Comparison of ENCODE assay signal across 13 mouse cellular contexts in genomic region chr19:47455001-47455755, GRCm38 (mm10). TPM values are rescaled to one million over a fixed set of nuclear protein-coding genes. Genes with fewer than 3 reads are reported as not detected.
A peak's percentile ranks its signal among the peaks of the same experiment; 100 is the strongest.
DNase-seq lines count a peak whose midpoint lies in the region; ATAC-seq and TF ChIP-seq lines count a peak whose summit lies in the region.
"Had no signal": no experiment of that assay in that cellular context is flagged by ENCODE, and none has a peak within 500 bp of the region (broad histone marks: within the 10 kb centered on the region; RNA-seq: fewer than 3 reads in every experiment).

No protein-coding gene starts in this region.

- no peak overlapping the region for H3K4me2 ChIP-seq in kidney, embryonic 14.5 days (replicated peaks; ENCODE audit: low read depth, low read length)
- no peak overlapping the region for H3K4me2 ChIP-seq in kidney, embryonic 16.5 days (replicated peaks; ENCODE audit: low read depth, low read length)
- H3K4me2 ChIP-seq: forebrain, embryonic 13.5 days; limb, embryonic 13.5 days; neural tube, embryonic 12.5 days had no signal

- no peaks in the 10 kb centered on the region for H3K9me3 ChIP-seq in kidney, embryonic 14.5 days (ENCODE audit: control insufficient read depth, low read length)
- no peaks in the 10 kb centered on the region for H3K9me3 ChIP-seq in kidney, embryonic 16.5 days (ENCODE audit: low read length)
- H3K9me3 ChIP-seq: forebrain, embryonic 13.5 days; limb, embryonic 13.5 days; neural tube, embryonic 12.5 days had no signal

- H3K27ac ChIP-seq in kidney, embryonic 14.5 days (ENCODE audit: low read depth, low read length): 0 out of 2 replicates have a peak overlapping the region, but pooled peaks have one; percentile 42
- H3K27ac ChIP-seq in kidney, embryonic 16.5 days (ENCODE audit: low read length): no peak overlapping the region
- peak overlapping the region; percentile 96 for H3K27ac ChIP-seq in heart, adult 2 months
- H3K27ac ChIP-seq: forebrain, embryonic 13.5 days; limb, embryonic 13.5 days; neural tube, embryonic 12.5 days had no signal

- no peaks in the 10 kb centered on the region; the same call in 1 of the 2 replicates for H3K79me2 ChIP-seq in heart, adult 2 months (replicated peaks; ENCODE audit: control insufficient read depth, insufficient read depth, low read length)

- no peak for TF ChIP-seq POLR2A in heart, adult 2 months (IDR thresholded peaks at IDR 0.05; ENCODE audit: insufficient read depth, low read depth, low read length)

- ATAC-seq in kidney, embryonic 14.5 days (ENCODE audit: low FRiP score, low TSS enrichment): no peak
- no peak for ATAC-seq in kidney, embryonic 16.5 days (ENCODE audit: low FRiP score, low TSS enrichment)
- ATAC-seq in inflammation-experienced regulatory T-cells, adult 6 months: no peak

- H3K9ac ChIP-seq in kidney, embryonic 14.5 days (ENCODE audit: low read depth, low read length): no peak overlapping the region
- no peak overlapping the region for H3K9ac ChIP-seq in kidney, embryonic 16.5 days (replicated peaks; ENCODE audit: low read length)
- peak overlapping the region; percentile 51; the same call in 1 of the 2 replicates for H3K9ac ChIP-seq in heart, adult 2 months (ENCODE audit: low read depth, low read length)
- H3K9ac ChIP-seq: limb, embryonic 13.5 days; neural tube, embryonic 12.5 days had no signal

- no peaks in the 10 kb centered on the region for H3K36me3 ChIP-seq in kidney, embryonic 14.5 days (ENCODE audit: control insufficient read depth, insufficient read depth, low read length)
- no peaks in the 10 kb centered on the region for H3K36me3 ChIP-seq in kidney, embryonic 16.5 days (ENCODE audit: insufficient read depth, low read length)
- peaks cover 17% of the 10 kb centered on the region; the same call in 1 of the 2 replicates for H3K36me3 ChIP-seq in heart, adult 2 months (ENCODE audit: control insufficient read depth, insufficient read depth, low read length)
- H3K36me3 ChIP-seq: neural tube, embryonic 12.5 days had no signal

- intact Hi-C loops in heart, adult 2 months (cut with DNase I): no loop called here

- H3K27me3 ChIP-seq in kidney, embryonic 14.5 days (ENCODE audit: control insufficient read depth, insufficient read depth, low read length): no peaks in the 10 kb centered on the region
- no peaks in the 10 kb centered on the region for H3K27me3 ChIP-seq in kidney, embryonic 16.5 days (ENCODE audit: insufficient read depth, low read length)
- H3K27me3 ChIP-seq in heart, adult 2 months (ENCODE audit: control insufficient read depth, insufficient read depth, low read length): no peaks in the 10 kb centered on the region
- H3K27me3 ChIP-seq: forebrain, embryonic 13.5 days; limb, embryonic 13.5 days; neural tube, embryonic 12.5 days had no signal

- TF ChIP-seq CTCF in heart, adult 2 months (IDR thresholded peaks at IDR 0.05): no peak

- peaks cover 58% of the 10 kb centered on the region for H3K4me1 ChIP-seq in kidney, embryonic 14.5 days (ENCODE audit: control insufficient read depth, insufficient read depth, low read length)
- H3K4me1 ChIP-seq in kidney, embryonic 16.5 days (ENCODE audit: insufficient read depth, low read length): peaks cover 80% of the 10 kb centered on the region
- peaks cover 67% of the 10 kb centered on the region for H3K4me1 ChIP-seq in heart, adult 2 months (ENCODE audit: control insufficient read depth, insufficient read depth, low read length)

- peak; percentile 82; the same call in 1 of the 2 replicates for TF ChIP-seq EP300 in heart, adult 2 months (IDR thresholded peaks at IDR 0.05; ENCODE audit: insufficient read depth, low read depth, low read length)

- H3K4me3 ChIP-seq in kidney, embryonic 14.5 days (ENCODE audit: low read length): no peak overlapping the region
- no peak overlapping the region for H3K4me3 ChIP-seq in kidney, embryonic 16.5 days (ENCODE audit: low read length)
- H3K4me3 ChIP-seq in heart, adult 2 months: no peak overlapping the region; the same call in 1 of the 2 replicates
- H3K4me3 ChIP-seq: forebrain, embryonic 13.5 days; limb, embryonic 13.5 days; neural tube, embryonic 12.5 days had no signal

- 80% methylated on average over 15 of the region's 15 CpGs for WGBS in kidney, embryonic 14.5 days
- WGBS in kidney, embryonic 16.5 days: 80% methylated on average over 15 of the region's 15 CpGs
- 52% methylated on average over 15 of the region's 15 CpGs for WGBS in heart, adult 2 months

- peak; percentile 64 to 76 for DNase-seq in heart, adult 2 months
- DNase-seq in kidney, postnatal 36 days: peak; percentile 49 to 56
- DNase-seq in naive thymus-derived CD4-positive, alpha-beta T cell, adult 2 months (ENCODE audit: low read depth): peak; percentile 20
- DNase-seq in neural tube, embryonic 10.5 days (ENCODE audit: extremely low spot score, low spot score): no peak
- DNase-seq in cerebellum, adult 18-20 months: no peak
- DNase-seq: adrenal gland, adult 2 months; cerebellum, adult 9-11 months had no signal

RNA-seq across cellular contexts. Expression of gene Sh3pxd2a, which starts 9.0 kb away (rescaled TPM):
- polyA plus RNA-seq in kidney, embryonic 14.5 days (2014; fragmentation: Nextera tagmentation; extraction: Ambion mirVana): 8.7 and 9.6 TPM in 2 replicates
- 5.0 and 5.5 TPM in 2 replicates for polyA plus RNA-seq in kidney, embryonic 16.5 days (2015; fragmentation: Nextera tagmentation; extraction: Ambion mirVana)
- total RNA-seq in heart, adult 2 months (2021): 10 to 100 TPM; 52.3 to 53.2 TPM
- 36.1 and 40.3 TPM in 2 replicates for polyA plus RNA-seq in heart, adult 2 months (2012; rRNA removed)
- under 1 TPM; 0.30 to 0.87 (median 0.54) TPM for polyA plus RNA-seq in inflammation-experienced regulatory T-cells, adult 6 months (2017; shearing (Covaris generic))

Comparison
In these comparisons a context has a peak if more than half of its experiments do, and no peak if none do; other contexts are left out.
1. DNase-seq: peak in heart, adult 2 months (2 of 2), kidney, postnatal 36 days (2 of 2) and naive thymus-derived CD4-positive, alpha-beta T cell, adult 2 months (single experiment); none in neural tube, embryonic 10.5 days (single experiment) and cerebellum, adult 18-20 months (0 of 2).